Mouse (Mus musculus): Measurements from ENCODE around the gene Map2k3. TPM values are rescaled to one million over a fixed set of nuclear protein-coding genes. Genes with fewer than 3 reads are reported as not detected.
"Not testable (repeated sequence)": the region's sequence is repeated elsewhere in the genome, so short reads cannot be mapped to it uniquely, and the experiment has no call there.

The Map2k3 gene
- 100 to 1,000 TPM; 106 to 115 TPM for total RNA-seq (2021)
- long read RNA-seq, experiment 1, transcript Map2k3-201 (12 exons, 2,198 nt), result major isoform, 284 of 328 reads
- long read RNA-seq, experiment 1, partial matches to known transcripts, result 21 of 328 reads
- long read RNA-seq, experiment 1, other reads (novel, unspliced or antisense), result 23 of 328 reads
- long read RNA-seq, experiment 2, transcript Map2k3-201 (12 exons, 2,198 nt), result major isoform, 284 of 328 reads
- long read RNA-seq, experiment 2, partial matches to known transcripts, result 14 of 328 reads
- long read RNA-seq, experiment 2, other reads (novel, unspliced or antisense), result 28 of 328 reads

DNA sequence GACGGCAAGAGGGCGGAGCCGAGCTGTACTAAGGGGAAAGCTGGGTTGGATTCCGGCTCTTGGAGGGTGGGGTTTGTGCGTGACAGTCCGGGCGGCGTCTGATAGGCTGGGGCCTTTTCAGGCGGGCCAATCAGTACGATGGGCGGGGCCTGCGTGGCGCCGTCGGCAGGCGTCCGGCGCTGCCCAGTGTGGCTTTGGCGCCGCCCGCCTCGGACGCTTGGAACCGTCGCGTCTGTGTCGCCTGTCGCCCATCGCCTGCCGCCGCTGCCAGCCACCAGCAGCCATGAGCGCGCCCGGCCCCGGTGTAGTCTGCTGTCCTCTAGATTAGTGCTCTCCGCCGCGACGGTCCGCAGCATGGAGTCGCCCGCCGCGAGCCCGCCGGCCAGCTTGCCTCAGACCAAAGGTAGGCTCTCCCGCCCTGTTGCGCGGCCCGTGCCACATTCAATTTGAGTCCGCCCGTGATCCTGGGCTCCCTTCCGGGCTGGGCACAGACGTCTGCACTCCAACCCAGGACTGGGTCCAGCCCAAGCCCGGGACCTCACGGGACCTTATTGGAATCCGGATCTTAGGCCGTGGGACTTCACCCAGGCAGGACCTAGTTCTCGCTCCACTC is at the start of gene Map2k3:
Map2k3 (plus strand) TSS at position 165 of the 613 bp plus-strand sequence.
- peak; percentile 95 for DNase-seq

DNA sequence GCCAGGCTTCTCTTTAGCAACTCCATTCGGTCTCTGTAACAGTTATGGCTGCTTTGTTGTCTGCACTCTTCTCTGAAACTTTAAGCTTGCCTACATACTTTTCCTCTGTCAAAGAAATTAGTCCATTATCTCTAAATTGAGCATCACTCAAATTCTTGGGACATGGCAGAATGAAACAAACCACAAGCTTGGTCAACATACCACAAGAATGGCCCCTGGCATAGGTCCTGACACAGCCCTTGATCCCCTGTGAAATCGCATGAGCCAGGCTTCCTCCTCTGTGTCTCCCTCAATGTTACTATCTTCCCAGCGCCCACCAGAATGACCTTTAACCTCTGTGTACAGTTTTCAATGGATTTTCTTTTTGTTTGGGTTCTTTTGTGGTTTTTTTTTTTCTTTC is 49.4 kb upstream of the Map2k3 start:
- DNase-seq, result no peak

DNA sequence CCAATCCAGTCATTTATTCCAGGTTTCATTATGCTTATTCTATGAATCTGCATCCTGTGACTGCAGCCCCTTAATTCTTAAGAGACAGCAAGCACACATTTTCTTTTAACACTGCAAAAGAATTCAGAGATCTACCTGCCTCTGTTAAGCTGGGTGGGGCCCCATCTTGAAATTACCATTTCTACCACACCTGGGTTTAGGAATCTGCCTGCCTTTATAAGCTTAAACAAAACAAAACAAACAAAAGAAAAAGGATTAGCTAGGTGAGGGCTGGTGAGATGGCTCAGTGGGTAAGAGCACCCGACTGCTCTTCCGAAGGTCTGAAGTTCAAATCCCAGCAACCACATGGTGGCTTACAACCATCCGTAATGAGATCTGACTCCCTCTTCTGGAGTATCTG is 44.8 kb upstream of the Map2k3 start:
- not testable (repeated sequence) for DNase-seq

DNA sequence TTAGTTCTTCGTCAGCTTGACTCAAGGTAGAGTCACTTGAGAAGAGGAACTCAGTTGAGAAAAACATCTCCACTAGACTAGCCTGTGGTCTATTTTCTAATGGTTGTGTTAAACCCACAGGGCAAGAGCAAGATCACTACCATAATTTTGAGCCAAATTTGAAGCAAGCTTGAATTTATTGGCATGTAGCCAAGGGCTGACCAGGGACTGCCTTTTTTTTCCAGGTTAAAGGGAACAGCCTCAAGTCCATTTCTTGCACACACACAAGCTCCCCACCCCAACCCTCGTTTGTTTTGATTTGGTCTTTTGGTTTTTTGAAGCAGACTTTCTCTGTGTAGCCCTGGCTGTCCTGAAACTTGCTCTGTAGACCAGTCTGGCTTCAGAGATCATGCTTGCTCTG is 42.0 kb upstream of the Map2k3 start:
- no peak for DNase-seq

DNA sequence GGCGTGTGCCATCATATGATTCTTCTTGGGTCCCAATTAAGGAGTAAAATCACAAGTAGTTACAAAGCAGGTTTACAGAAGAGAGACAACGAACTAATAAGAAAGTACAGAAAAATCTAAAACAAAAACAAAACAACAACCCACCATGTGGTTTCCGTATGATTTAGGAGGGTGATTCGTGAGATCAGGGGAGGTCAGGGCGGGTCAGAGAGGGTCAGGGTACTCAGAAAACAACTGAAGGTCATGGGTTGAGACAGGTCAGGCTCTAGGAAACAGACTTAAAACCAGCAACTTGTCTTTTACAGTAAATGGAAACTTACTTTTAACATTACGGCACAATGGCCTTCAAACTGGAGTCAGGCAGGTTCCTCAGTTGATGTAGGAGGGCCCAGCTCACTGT is 41.5 kb upstream of the Map2k3 start:
- no peak for DNase-seq

DNA sequence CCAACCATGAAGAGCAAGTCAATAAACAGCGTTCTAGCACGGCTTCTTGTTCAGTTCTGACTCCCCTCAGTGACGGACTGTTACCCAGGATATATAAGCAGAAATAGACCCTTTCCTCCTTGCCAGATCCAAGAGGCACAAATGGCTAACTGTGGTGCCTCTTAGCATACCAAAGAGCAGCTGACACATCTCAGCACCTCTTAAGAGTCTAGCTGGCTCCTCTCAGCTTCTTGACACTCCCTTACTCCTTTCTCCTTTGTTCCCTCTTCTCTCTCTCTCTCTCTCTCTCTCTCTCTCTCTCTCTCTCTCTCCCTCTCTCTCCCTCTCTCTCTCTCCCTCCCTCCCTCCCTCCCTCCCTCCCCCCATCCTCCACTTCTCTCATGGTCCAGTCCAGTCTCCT is 41.1 kb upstream of the Map2k3 start:
- DNase-seq, result no peak

DNA sequence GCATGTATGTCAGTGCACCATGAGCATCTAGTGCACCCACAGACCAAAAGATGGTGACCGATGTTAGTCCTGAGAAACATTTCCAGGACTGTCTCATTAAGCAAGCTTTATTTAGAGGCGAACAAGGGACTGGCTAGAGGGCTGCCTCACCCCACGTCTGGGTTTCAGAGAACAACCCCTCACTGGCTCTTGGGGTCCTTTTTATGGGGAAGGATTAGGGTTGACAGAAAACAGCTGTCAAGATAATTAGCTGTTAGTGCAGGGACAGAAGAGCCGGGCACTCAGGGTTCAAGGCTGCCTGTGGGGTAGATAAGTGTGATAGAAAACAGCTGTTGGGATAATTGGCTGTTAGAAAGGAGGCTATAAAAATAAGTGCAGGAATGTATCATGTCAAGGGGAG is 35.9 kb upstream of the Map2k3 start:
- DNase-seq, result no peak

DNA sequence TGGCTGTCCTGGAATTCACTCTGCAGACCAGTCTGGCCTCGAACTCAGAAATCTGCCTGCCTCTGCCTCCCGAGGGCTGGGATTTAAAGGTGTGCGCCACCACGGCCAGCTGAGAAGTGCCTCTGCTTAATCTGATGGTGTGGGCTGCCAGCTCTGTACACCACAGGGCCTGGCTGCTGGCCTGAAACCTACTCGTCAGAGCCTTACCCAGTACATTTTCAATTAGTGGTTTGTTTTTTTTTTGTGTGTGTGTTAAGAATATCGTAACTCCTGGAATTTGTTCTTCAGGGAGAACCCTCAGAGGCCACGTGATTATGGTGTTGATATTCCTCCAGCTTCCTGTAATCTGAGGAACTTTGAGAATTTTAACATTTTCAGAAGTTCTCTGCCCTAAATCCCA is 29.8 kb upstream of the Map2k3 start:
- no peak for DNase-seq

DNA sequence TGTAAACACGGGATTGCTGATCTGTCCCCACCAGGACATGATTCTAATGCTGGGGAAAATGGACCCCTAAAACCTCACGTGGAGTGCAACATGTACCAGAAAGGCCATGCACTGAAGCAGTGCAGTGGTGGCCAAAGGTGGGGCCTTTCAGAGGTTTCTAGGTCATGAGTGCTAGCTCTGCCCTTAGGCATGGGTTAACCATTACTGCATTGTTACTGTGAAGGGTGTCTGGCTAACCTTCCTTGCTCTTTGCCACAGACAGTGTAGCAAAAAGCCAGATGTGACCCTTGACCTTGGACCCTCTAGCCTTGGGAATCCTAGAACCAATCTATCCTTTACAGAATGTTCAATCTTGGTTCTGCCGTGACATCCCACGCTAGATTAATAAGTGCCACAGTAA is 29.3 kb upstream of the Map2k3 start:
- DNase-seq, result no peak

DNA sequence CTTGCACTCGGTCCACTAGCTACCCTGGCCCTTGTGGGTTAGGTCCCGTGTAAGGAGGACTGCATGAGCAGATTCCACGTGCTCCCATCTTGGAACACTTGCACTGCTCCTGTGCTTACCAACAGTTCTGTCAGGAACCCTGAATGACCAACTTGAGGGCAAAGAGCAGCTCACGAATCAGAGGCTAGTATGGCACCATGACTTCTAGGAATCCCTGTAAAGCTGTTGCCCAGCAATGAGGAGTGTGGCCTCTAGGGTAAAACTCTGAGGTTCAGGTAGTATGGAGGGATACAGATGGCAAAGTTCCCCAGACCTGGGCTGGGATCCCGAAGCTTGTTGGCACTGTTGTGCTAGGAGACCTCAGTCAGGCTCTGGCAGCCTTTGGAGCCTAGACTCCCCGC is 28.2 kb upstream of the Map2k3 start:
- DNase-seq, result no peak

DNA sequence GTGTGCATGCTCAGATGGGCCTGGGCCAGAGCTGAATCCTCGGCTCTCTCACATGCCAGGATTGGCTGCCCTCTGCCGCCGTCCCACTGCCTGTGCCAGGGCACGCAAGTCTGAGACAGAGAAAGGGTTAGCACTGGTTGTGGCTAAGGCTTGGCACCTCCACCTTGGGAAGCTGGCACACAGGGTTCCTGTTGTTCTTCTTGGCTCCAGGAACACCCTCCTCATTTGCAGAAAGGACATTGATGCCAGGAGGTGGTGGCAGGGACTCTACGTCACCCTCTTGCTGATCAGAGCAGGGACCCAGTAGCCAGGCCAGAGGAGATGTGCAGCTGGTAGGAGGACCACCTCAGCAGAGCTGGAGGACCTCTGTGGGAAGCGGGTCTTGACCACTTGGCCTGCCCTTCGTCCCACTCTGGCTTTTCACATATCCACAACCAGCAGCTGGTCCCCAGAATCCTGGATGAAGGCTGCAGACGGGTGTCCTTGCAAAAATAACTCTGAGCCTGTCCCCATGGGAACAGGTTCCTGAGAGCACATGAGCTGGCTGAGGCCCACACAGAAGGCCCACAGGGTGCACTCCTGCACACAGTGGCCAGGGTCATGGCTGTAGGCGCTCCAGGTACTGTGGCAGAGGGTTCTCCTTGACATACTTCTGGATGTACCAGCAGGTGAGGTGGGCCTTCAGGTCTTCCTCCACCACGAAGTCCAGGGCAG is 26.3 kb upstream of the Map2k3 start:
- no peak for DNase-seq

DNA sequence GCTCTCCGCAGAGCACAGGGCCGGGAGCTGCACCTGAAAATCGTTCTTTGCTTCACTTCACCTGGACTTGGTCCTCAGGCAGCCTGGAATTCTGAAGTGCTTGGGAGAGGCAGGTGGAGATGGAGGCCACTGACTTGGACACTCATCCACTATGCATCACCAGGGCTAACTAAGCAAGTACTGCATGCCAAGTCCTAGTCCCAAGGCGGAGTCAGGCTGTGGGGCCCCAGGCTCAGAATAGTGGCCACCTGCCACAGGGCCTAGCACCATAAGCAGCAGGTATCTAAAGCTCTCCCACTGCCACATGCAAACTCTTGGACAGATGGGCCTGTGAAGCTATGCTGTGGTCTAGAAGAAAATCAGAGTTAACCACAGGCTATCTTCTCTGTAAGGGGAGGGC is 25.4 kb upstream of the Map2k3 start:
- DNase-seq, result no peak

DNA sequence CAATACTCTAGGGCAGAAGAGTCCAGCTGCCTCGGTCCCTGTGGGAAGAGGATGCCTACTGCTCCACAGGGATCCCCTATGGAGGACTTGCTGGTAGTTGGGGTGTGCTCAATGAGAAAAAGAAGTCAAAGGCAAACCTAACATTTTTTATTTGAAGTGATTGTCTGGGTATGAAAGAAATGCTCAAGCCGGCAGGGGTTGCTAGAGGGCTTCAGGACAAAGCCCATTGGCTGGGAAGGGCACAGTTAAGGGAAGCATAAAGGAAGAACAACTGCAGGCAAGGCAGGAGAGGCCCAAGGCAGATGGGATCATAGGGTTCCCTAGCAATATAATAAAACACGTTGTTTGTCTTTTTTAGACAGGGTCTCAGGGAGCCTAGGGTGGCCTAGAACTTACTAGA is 23.8 kb upstream of the Map2k3 start:
- no peak for DNase-seq

DNA sequence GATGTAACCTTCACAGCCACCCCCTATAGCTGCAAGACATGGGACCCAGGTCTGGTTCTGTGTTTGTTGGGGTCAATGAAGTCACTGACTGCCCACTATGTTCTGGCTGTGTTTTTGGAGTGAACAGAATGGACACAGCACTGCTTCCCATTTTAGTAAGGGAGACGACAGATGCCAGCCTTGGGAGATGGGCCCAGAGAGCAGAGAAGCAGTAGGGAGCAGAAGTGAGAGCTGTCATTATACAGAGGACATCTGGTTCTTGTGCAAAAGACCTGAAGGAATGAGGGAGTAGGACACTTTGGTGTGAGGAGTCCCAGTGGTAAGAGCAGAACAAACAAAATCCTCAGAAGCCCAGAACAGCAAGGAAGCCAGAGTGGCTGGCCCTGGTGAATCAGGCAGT is 22.2 kb upstream of the Map2k3 start:
- no peak for DNase-seq

DNA sequence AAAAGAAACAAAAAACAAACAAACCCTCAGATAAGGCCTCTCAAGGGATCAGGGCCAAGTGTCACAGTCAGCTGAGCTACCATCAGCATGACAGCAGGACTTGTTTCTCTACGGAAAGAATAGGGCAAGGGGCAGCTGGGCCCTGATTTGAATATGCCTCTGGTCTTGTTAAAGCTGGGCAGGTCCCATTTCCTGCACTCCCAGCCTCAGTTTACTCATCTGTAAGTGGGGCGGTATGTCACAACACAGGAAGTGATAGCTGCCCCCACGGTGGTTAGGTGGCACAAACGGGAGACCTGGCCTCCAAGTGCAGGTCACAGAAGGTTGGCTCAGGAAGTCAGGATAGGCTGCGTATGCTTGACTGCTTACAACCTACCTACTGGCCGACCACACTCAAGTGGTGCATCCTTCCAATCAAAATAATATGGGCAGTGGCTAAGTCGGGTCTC is 19.3 kb upstream of the Map2k3 start:
- no peak for DNase-seq

DNA sequence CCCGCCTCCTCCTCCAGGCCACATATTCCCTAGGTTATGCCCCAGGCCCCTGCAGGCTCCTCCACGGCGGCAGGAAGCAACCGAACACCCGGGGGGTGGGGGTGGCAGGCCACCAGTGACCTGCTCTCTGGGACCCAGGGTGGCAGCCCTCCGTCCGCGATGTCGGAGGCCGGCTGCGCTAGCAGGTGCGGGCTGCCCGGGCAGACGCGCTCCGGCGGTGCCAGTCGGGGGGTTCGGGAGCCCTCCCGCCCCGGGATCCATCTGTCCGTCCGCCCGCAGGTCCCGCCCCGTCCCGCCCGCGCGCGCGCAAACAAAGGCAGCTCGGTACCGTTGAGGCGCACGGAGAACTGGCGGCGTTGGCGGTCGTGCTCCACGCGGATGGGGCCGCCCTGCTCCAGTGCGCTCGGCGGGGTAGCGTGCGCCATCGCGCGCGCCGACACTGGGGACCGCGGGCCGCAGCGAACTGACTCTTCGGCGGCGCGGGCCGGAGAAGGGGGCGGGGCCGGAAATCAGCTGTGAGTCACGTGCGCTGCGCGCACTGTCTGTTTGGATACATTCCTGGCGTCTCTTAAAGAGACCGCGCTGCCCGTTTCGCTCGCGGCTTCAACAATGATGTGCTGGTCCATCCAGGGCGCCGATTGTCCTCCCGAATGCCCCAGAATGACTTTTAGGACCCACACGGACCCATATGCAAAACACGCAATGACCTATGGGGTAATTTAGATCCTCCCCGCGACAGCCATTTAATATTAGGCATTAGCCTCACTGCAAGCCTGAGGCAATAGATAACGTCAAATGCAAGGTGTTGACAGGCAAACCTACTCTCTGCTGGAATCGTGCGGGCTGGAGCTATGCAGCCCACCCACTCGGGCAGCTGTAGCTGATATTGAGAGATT is 18.3 kb upstream of the Map2k3 start:
- DNase-seq, result peak; percentile 93

DNA sequence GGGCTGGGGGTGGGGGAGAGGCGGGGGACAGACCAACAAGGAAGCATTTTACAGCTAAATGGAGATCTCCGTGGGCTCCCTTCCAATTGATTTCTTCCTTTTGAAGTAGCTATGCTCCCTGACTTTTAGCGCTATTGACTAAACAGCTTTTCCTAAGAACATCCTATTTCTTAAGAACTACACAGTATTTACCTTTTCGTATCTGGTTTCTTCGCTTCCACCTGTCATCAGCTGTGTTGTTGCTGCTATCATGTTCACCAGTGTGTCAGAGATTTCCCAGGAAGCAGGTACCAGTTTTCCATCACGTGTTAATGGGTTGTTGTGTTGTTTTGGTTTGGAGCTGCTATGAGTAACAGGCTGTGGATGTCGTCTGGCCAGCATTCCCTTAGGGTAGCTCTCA is 17.3 kb upstream of the Map2k3 start, which contains the start of gene Natd1:
Natd1 (minus strand) TSS at position 260 of the 400 bp plus-strand sequence.
- DNase-seq, result no peak

DNA sequence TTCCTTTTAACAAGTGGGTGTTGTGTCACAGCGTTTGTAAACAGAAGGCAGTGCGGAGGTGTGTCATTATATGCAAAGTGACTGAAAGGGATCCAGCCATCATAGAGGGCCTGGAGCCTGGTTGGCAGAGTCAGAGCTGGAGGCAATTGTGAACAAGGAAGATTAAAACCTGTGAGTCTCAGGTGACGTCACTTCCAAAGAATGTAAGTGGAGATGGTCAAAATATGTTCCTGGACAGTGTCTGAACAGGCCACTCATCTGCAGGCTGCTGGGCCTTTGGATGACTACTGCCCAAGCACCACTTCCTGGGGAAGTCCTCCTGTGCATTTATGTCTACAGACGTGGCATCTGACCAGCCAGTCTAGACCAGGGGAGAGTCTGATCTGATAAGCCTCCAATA is 16.6 kb upstream of the Map2k3 start:
- DNase-seq, result no peak

DNA sequence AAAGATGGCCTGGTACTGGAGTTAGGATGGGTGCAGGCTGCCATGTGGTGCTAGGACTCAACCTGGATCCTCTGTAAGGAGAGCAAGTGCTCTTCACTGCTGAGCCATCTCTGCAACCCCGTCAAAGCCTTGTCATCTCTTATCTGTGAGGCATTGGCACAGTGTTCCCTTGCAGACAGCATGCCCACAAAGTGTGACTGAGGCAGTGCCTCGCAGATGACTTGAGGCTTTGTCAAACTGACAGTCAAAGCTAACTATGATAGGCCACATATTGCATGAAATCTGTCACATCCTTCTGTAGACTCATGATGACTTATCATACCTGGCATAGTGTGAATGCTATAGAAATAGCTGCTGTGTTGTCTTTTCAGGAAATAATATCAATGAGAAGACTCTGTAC is 11.8 kb upstream of the Map2k3 start:
- DNase-seq, result no peak

DNA sequence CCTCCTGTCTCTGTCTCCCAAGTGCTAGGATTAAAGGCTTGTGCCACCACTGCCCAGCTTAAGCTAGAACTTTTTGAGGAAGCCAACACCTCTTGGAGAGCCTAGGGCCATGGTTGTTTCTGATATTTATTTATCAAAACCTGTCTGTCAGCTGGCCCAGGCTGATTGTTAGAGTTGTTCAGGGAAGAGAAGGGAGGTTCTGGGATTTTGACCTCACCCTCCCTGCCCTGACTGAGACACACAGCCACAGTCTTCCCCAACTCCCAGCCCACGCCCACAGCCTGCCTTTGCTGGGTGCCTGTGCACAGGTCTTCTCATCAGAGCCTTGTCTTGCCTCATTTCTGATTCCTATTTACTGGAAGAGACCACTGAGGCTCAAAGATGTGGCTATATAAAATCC is 9.6 kb upstream of the Map2k3 start:
- DNase-seq, result no peak

DNA sequence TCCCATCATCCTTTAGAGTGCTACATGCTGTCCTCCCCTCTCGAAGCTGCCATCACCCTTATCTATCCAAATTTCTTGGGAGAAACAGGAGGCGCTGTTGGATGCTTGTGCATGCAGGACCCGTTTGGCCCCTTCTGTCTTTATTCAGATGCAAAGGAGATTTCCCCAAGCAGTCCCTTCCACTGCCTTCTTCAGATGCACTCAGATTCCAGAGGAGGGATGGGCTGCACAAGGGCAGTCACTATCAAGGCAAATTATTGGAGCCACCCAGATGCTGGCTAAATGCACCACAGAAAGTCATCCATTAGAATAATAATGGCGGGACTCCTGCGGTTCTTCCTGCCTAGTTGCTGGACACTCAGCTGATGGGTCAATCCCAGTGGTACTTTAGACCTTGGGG is 8.9 kb upstream of the Map2k3 start:
- no peak for DNase-seq

DNA sequence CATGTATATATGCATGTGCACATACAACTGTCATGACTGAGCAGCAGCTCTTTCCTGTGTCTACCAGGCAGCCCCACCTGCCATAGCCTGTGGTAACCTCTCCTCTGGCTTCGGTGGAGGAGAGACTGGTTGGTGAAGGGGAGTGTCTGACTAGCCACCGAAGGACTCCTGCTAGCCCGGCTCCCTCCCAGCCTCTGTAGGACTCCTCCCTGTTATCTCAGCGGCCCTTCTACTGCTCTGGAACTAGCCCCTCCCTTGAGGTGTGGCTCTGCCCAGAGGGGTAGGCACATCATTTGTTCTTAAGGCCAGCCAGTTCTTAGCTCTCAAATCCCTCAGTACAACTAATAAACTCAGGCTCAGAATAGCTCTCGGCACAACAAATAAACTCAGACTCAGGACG is 7.3 kb upstream of the Map2k3 start:
- DNase-seq, result no peak

DNA sequence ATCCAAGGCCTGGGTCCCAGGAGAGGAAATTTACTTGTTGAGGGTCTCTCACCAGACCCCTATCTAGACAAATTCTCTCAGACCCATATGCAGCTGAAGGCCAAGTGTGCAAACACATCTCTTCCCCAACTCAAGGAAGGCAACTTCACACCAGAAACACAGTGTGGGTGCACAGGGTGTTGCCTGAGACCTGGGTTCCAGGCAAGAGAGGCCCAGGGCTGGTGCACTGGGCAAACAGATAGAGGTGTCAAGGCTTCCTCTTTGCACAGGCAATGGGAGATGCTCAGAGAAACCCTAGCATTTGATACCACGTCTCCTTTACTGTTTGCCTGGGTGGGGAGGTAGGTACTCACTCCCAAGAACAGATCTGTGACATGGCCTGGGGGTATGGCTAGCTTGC is 6.9 kb upstream of the Map2k3 start:
- DNase-seq, result no peak
